Mouse (Mus musculus): ENCODE measurements around the gene Gm3233. TPM values are rescaled to one million over a fixed set of nuclear protein-coding genes. Genes with fewer than 3 reads are reported as not detected.
"Not testable (repeated sequence)": the region's sequence is repeated elsewhere in the genome, so short reads cannot be mapped to it uniquely, and the experiment has no call there.

The Gm3233 gene
- polyA plus RNA-seq, 1 experiment = not detected

- no peak within 1 kb of the TSS for H3K4me3 ChIP-seq (ENCODE audit: insufficient read depth, low read length)
- no peak for TF ChIP-seq CTCF (IDR thresholded peaks at IDR 0.05; ENCODE audit: extremely low read depth, insufficient read depth, low read length)
- TF ChIP-seq POLR2A (IDR thresholded peaks at IDR 0.05; ENCODE audit: extremely low read depth, insufficient read depth, low read length) = no peak
These were observed 33.3 kb downstream of the Gm3233 start, which contains the start of gene Gm10100 for GRCm38 (mm10) chr10:77726186-77726585. Gene Gm10100, plus strand, starts transcription at chr10:77726486.

GRCm38 (mm10) chr10:77724855-77725254 is 34.6 kb downstream of the Gm3233 start:
- Histone ChIP-seq H3K4me1 (ENCODE audit: control insufficient read depth, insufficient read depth, low read length) (no peaks in the 10 kb centered on the region), H3K4me3 (ENCODE audit: insufficient read depth, low read length) (no peak overlapping the region), H3K27ac (ENCODE audit: insufficient read depth, low read length) (no peak overlapping the region)
- TF ChIP-seq POLR2A (IDR thresholded peaks at IDR 0.05; ENCODE audit: extremely low read depth, insufficient read depth, low read length) (no peak), CTCF (IDR thresholded peaks at IDR 0.05; ENCODE audit: extremely low read depth, insufficient read depth, low read length) (no peak)

More at GRCm38 (mm10) chr10:77726186-77726585, 33.3 kb downstream of the Gm3233 start, which contains the start of gene Gm10100:
- Histone ChIP-seq H3K27ac (ENCODE audit: insufficient read depth, low read length) (no peak within 1 kb of the TSS), H3K4me1 (ENCODE audit: control insufficient read depth, insufficient read depth, low read length) (no peaks in the 10 kb centered on the region)

DNA sequence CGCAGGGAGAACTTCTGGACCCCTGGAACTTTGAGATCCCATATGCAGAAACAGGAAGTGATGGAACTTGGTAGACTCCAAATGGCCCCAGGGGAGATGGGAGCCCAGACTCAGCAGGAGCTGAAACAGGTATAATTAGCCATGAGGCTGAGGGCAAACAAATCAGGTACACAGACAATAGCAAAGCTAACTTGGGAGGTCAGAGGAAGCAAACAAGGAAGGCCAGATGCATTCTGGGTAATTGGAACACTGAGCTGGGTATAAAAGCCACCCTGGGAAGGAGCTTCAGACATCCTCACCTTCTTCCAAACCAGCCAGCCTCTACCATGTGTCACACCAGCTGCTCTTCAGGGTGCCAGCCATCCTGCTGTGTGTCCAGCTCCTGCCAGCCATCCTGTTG is 39.2 kb downstream of the Gm3233 start, which contains the start of gene Krtap12-1:
TSS of gene Krtap12-1 (plus strand) at position 301 of the 400 bp plus-strand sequence.
- not testable (repeated sequence) for H3K27ac ChIP-seq (ENCODE audit: insufficient read depth, low read length); H3K4me3 ChIP-seq (ENCODE audit: insufficient read depth, low read length); H3K4me1 ChIP-seq (ENCODE audit: control insufficient read depth, insufficient read depth, low read length)

GRCm38 (mm10) chr10:77715507-77715906 is 44.0 kb downstream of the Gm3233 start, which contains the start of gene Gm10142:
Gene Gm10142, plus strand, starts transcription at chr10:77715807.
- no peaks in the 10 kb centered on the region for H3K4me1 ChIP-seq (ENCODE audit: control insufficient read depth, insufficient read depth, low read length)
- no peak within 1 kb of the TSS for H3K4me3 ChIP-seq (ENCODE audit: insufficient read depth, low read length)
- TF ChIP-seq POLR2A (IDR thresholded peaks at IDR 0.05; ENCODE audit: extremely low read depth, insufficient read depth, low read length) = no peak
- TF ChIP-seq CTCF (IDR thresholded peaks at IDR 0.05; ENCODE audit: extremely low read depth, insufficient read depth, low read length) = no peak
- H3K27ac ChIP-seq (ENCODE audit: insufficient read depth, low read length) = no peak within 1 kb of the TSS

DNA sequence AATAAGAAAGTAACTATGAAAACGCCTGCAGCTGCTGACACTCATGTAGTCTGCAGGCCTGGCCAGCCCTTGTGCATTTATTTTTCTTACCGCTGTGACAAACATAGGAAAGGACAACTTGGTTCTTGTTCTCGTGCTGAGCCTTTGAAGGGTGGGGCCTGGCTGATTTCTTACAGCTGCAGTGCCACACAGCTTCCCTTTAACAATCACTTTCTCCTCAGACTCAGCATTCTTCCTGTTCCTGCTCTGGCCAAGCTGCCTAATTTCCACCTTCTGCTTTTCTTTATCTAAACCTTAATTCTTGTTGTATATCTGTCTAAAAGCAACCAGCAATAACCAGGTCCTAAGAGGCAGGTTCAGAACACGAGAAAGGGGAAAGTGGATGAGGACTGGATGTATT is 45.7 kb downstream of the Gm3233 start:
- Histone ChIP-seq H3K4me1 (ENCODE audit: control insufficient read depth, insufficient read depth, low read length) (no peaks in the 10 kb centered on the region), H3K4me3 (ENCODE audit: insufficient read depth, low read length) (no peak overlapping the region), H3K27ac (ENCODE audit: insufficient read depth, low read length) (no peak overlapping the region)
- TF ChIP-seq CTCF (IDR thresholded peaks at IDR 0.05; ENCODE audit: extremely low read depth, insufficient read depth, low read length) (no peak), POLR2A (IDR thresholded peaks at IDR 0.05; ENCODE audit: extremely low read depth, insufficient read depth, low read length) (no peak)

- not testable (repeated sequence) for H3K27ac ChIP-seq (ENCODE audit: insufficient read depth, low read length); H3K4me3 ChIP-seq (ENCODE audit: insufficient read depth, low read length); H3K4me1 ChIP-seq (ENCODE audit: control insufficient read depth, insufficient read depth, low read length)
These were observed 48.3 kb downstream of the Gm3233 start, which contains the start of gene Gm10024 for GRCm38 (mm10) chr10:77711157-77711556. Gene Gm10024, plus strand, starts transcription at chr10:77711457.

DNA sequence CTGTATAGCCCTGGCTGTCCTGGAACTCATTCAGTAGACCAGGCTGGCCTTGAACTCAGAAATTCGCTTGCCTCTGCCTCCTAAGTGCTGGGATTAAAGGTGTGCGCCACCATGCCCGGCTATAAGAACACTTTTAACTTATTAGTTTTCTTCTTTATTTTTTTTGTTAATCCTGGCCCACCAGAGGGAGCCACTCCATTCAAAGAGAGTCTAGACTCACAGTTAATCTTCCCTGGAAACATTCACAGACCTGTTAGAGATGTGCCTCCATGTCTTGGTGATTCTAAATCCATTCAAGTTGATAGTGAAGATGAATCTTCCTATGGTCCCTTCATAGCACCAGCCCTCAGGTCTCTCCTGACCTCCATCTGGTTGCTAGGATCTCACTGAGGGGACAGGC is 49.7 kb downstream of the Gm3233 start:
- no peak overlapping the region for H3K27ac ChIP-seq (ENCODE audit: insufficient read depth, low read length)
- TF ChIP-seq CTCF (IDR thresholded peaks at IDR 0.05; ENCODE audit: extremely low read depth, insufficient read depth, low read length) (no peak), POLR2A (IDR thresholded peaks at IDR 0.05; ENCODE audit: extremely low read depth, insufficient read depth, low read length) (no peak)
- H3K4me3 ChIP-seq (ENCODE audit: insufficient read depth, low read length) = no peak overlapping the region
- H3K4me1 ChIP-seq (ENCODE audit: control insufficient read depth, insufficient read depth, low read length) = no peaks in the 10 kb centered on the region

Other genes with a start within 250 kb of the Gm3233 start
- gene Fam207a, start 243.9 kb downstream of the Gm3233 start, polyA plus RNA-seq (2012; rRNA removed) = 34.5 and 35.1 TPM in 2 replicates
- gene Itgb2, start 229.4 kb downstream of the Gm3233 start, polyA plus RNA-seq (2012; rRNA removed) = 6.1 and 7.3 TPM in 2 replicates
- 111 and 113 TPM in 2 replicates for gene Pttg1ip, start 178.0 kb downstream of the Gm3233 start, polyA plus RNA-seq (2012; rRNA removed)
- 270 and 272 TPM in 2 replicates for gene Sumo3, start 153.6 kb downstream of the Gm3233 start, polyA plus RNA-seq (2012; rRNA removed)
- 9.3 TPM in 1 of 2 replicates, not detected in the other for gene Gm49325, start 153.5 kb downstream of the Gm3233 start, polyA plus RNA-seq (2012; rRNA removed)
- gene Ube2g2, start 137.4 kb downstream of the Gm3233 start, polyA plus RNA-seq (2012; rRNA removed) = 38.8 and 40.7 TPM in 2 replicates
- gene Tspear, start 73.1 kb downstream of the Gm3233 start, polyA plus RNA-seq (2012; rRNA removed) = 0.29 TPM in 1 of 2 replicates, not detected in the other
- gene Gm19402, start 68.9 kb downstream of the Gm3233 start, polyA plus RNA-seq (2012; rRNA removed) = not detected in 2 replicates
- not detected in 2 replicates for gene Gm9508, start 62.4 kb downstream of the Gm3233 start, polyA plus RNA-seq (2012; rRNA removed)
- gene Gm10272, start 53.1 kb downstream of the Gm3233 start, polyA plus RNA-seq (2012; rRNA removed) = not detected in 2 replicates
- not detected in 2 replicates for gene Gm10024, start 48.2 kb downstream of the Gm3233 start, polyA plus RNA-seq (2012; rRNA removed)
- gene Gm10142, start 43.9 kb downstream of the Gm3233 start, polyA plus RNA-seq (2012; rRNA removed) = not detected in 2 replicates
- not detected in 2 replicates for gene Krtap12-1, start 39.1 kb downstream of the Gm3233 start, polyA plus RNA-seq (2012; rRNA removed)
- gene Gm10100, start 33.2 kb downstream of the Gm3233 start, polyA plus RNA-seq (2012; rRNA removed) = not detected in 2 replicates
- not detected in 2 replicates for gene Gm18596, start 17.0 kb downstream of the Gm3233 start, polyA plus RNA-seq (2012; rRNA removed)
- not detected in 2 replicates for gene Gm9736, start 8.3 kb downstream of the Gm3233 start, polyA plus RNA-seq (2012; rRNA removed)
- gene Gm3238, start 11.6 kb upstream of the Gm3233 start, polyA plus RNA-seq (2012; rRNA removed) = not detected in 2 replicates
- gene Gm7138, start 17.3 kb upstream of the Gm3233 start, polyA plus RNA-seq (2012; rRNA removed) = not detected in 2 replicates
- gene Gm3250, start 22.9 kb upstream of the Gm3233 start, polyA plus RNA-seq (2012; rRNA removed) = not detected in 2 replicates
- gene Gm7137, start 28.5 kb upstream of the Gm3233 start, polyA plus RNA-seq (2012; rRNA removed) = not detected in 2 replicates
- gene Gm9639, start 35.4 kb upstream of the Gm3233 start, polyA plus RNA-seq (2012; rRNA removed) = not detected in 2 replicates
- gene Gm19668, start 39.5 kb upstream of the Gm3233 start, polyA plus RNA-seq (2012; rRNA removed) = not detected in 2 replicates
- not detected in 2 replicates for gene Gm9507, start 52.2 kb upstream of the Gm3233 start, polyA plus RNA-seq (2012; rRNA removed)
- not detected in 2 replicates for gene Gm2696, start 55.0 kb upstream of the Gm3233 start, polyA plus RNA-seq (2012; rRNA removed)
- gene Krtap10-4, start 67.4 kb upstream of the Gm3233 start, polyA plus RNA-seq (2012; rRNA removed) = not detected in 2 replicates
- not detected in 2 replicates for gene Krtap10-10, start 76.3 kb upstream of the Gm3233 start, polyA plus RNA-seq (2012; rRNA removed)
- gene Gm36176, start 87.1 kb upstream of the Gm3233 start, polyA plus RNA-seq (2012; rRNA removed) = not detected in 2 replicates
- gene Gm10318, start 93.2 kb upstream of the Gm3233 start, polyA plus RNA-seq (2012; rRNA removed) = 0.15 TPM in 1 of 2 replicates, not detected in the other
- gene Gm3285, start 102.3 kb upstream of the Gm3233 start, polyA plus RNA-seq (2012; rRNA removed) = not detected in 2 replicates
- 7.3 and 7.7 TPM in 2 replicates for gene Lrrc3, start 142.9 kb upstream of the Gm3233 start, polyA plus RNA-seq (2012; rRNA removed)
- 30.8 and 32.0 TPM in 2 replicates for gene Trpm2, start 210.9 kb upstream of the Gm3233 start, polyA plus RNA-seq (2012; rRNA removed)
- 74.0 and 74.4 TPM in 2 replicates for gene 1810043G02Rik, start 218.8 kb upstream of the Gm3233 start, polyA plus RNA-seq (2012; rRNA removed)

Measured in cortical plate, adult 2 months (tissue).